Mouse (Mus musculus) heart, adult 2 months (tissue): ENCODE data around the gene Kdr.
A peak's percentile ranks its signal among the peaks of the same experiment; 100 is the strongest.

Experiments
- CTCF ChIP-seq: fragments of 200-600 bp; IDR thresholded peaks from 2 replicates; pipeline ENCODE4 v1.8.1; 2022; ENCODE audit warnings: antibody characterized with exemption, mild to moderate bottlenecking, moderate library complexity
- EP300 ChIP-seq: fragments of 200-500 bp; IDR thresholded peaks from 2 replicates; pipeline ENCODE4 v1.6.1; 2011; ENCODE audit warnings: low read depth, low read length, control low read depth; ENCODE audit not compliant: insufficient read depth
- POLR2A ChIP-seq: fragments of 200-500 bp; IDR thresholded peaks from 2 replicates; pipeline ENCODE4 v1.6.1; 2011; ENCODE audit warnings: mild to moderate bottlenecking, low read depth, low read length, control low read depth; ENCODE audit not compliant: insufficient read depth

GRCm38 (mm10) chr5:76016086-76016485, 37.8 kb upstream of the Kdr start:
- TF ChIP-seq CTCF, result no peak
- TF ChIP-seq POLR2A, result 0 out of 2 replicates have a peak, but pooled peaks have one; percentile 22
- TF ChIP-seq EP300, result no peak
